Mouse (Mus musculus) cerebellum, adult 2 months (tissue): ENCODE measurements around the gene Rbm4. TPM values are rescaled to one million over a fixed set of nuclear protein-coding genes. Genes with fewer than 3 reads are reported as not detected.
A peak's percentile ranks its signal among the peaks of the same experiment; 100 is the strongest.
"Not testable (repeated sequence)": the region's sequence is repeated elsewhere in the genome, so short reads cannot be mapped to it uniquely, and the experiment has no call there.

Experiments
- DNase-seq, 2 experiments: peaks; one replicate each; pipeline ENCODE4 v3.0.0; 2021
- H3K27ac ChIP-seq: fragments of 200-500 bp; 2 replicates; pipeline ENCODE4 v1.5.1; 2012; ENCODE audit warnings: low read length, control low read depth, inconsistent platforms; ENCODE audit not compliant: insufficient read depth
- H3K27me3 ChIP-seq: fragments of 200-500 bp; 2 replicates; pipeline ENCODE4 v1.6.1; 2012; ENCODE audit warnings: inconsistent platforms, mild to moderate bottlenecking, low read length, moderate library complexity; ENCODE audit not compliant: control insufficient read depth, insufficient read depth
- H3K4me1 ChIP-seq: fragments of 200-500 bp; 2 replicates; pipeline ENCODE4 v1.6.1; 2011; ENCODE audit warnings: low read length; ENCODE audit not compliant: control insufficient read depth, insufficient read depth
- H3K4me3 ChIP-seq: fragments of 200-500 bp; replicated peaks from 2 replicates; pipeline ENCODE3; 2011; ENCODE audit warnings: mild to moderate bottlenecking, low read depth, low read length, control low read depth; ENCODE audit not compliant: insufficient read depth
- CTCF ChIP-seq: fragments of 200-500 bp; IDR thresholded peaks from 2 replicates; pipeline ENCODE4 v1.5.1; 2011; ENCODE audit warnings: low read depth, mild to moderate bottlenecking, control low read depth, low read length, moderate library complexity, borderline replicate concordance; ENCODE audit not compliant: insufficient read depth
- POLR2A ChIP-seq: fragments of 200-500 bp; IDR thresholded peaks from 2 replicates; pipeline ENCODE4 v1.6.1; 2011; ENCODE audit warnings: low read length, control low read depth, borderline replicate concordance; ENCODE audit not compliant: insufficient read depth
- WGBS: fragments of 180-500 bp; shearing (Covaris S2); methylation state at CpG from one replicate; pipeline ENCODE4 v1.1.7; 2018; 5-methylcytosine and 5-hydroxymethylcytosine counted together
- polyA plus RNA-seq: library from polyadenylated mRNA; depleted of rRNA; stranded (reverse); fragments of >200 nt; gene quantifications from 2 replicates; pipeline ENCODE4 v1.2.3, GENCODE M21; 2012

Rbm4 gene
- polyA plus RNA-seq, 1 experiment: 77.5 TPM

- DNase-seq: no peak
- Histone ChIP-seq H3K27me3 (no peaks in the 10 kb centered on the region), H3K4me3 (peak overlapping the region; percentile 67), H3K27ac (no peak overlapping the region), H3K4me1 (peaks cover 10% of the 10 kb centered on the region; the same call in 1 of the 2 replicates)
- TF ChIP-seq POLR2A (no peak), CTCF (no peak)
- WGBS: under 1% methylated on average over 16 of the region's 16 CpGs
Measured at GRCm38 (mm10) chr19:4793281-4793830, 345 bp downstream of the Rbm4 start.

GRCm38 (mm10) chr19:4786313-4786712 is 7.4 kb downstream of the Rbm4 start:
- H3K4me3 ChIP-seq: no peak overlapping the region
- DNase-seq: no peak
- H3K4me1 ChIP-seq: peaks cover 11% of the 10 kb centered on the region
- H3K27ac ChIP-seq: no peak overlapping the region
- no peak for TF ChIP-seq POLR2A
- TF ChIP-seq CTCF: no peak
- WGBS: 90% methylated on average over 2 of the region's 2 CpGs
- H3K27me3 ChIP-seq: no peaks in the 10 kb centered on the region

GRCm38 (mm10) chr19:4785206-4785605 is 8.5 kb downstream of the Rbm4 start:
- WGBS: 67% methylated on average over 7 of the region's 7 CpGs
- no peak overlapping the region for H3K4me3 ChIP-seq
- no peaks in the 10 kb centered on the region for H3K27me3 ChIP-seq
- H3K27ac ChIP-seq: no peak overlapping the region
- peaks cover 11% of the 10 kb centered on the region for H3K4me1 ChIP-seq
- peak in 1 of 2 experiments; percentile 6 for DNase-seq
- TF ChIP-seq CTCF (no peak), POLR2A (no peak)

GRCm38 (mm10) chr19:4782891-4783290 is 10.8 kb downstream of the Rbm4 start:
- no peak for DNase-seq
- no peak overlapping the region for H3K27ac ChIP-seq
- no peak for TF ChIP-seq CTCF
- no peak for TF ChIP-seq POLR2A
- H3K27me3 ChIP-seq: no peaks in the 10 kb centered on the region
- peaks cover 12% of the 10 kb centered on the region for H3K4me1 ChIP-seq
- 19% methylated on average over 2 of the region's 2 CpGs for WGBS
- no peak overlapping the region for H3K4me3 ChIP-seq

GRCm38 (mm10) chr19:4772785-4773184 is 20.9 kb downstream of the Rbm4 start:
- TF ChIP-seq POLR2A: no peak
- TF ChIP-seq CTCF: no peak
- WGBS: 82% methylated on average over 3 of the region's 3 CpGs
- Histone ChIP-seq H3K27me3 (no peaks in the 10 kb centered on the region), H3K4me3 (no peak overlapping the region), H3K27ac (no peak overlapping the region), H3K4me1 (peaks cover 2% of the 10 kb centered on the region; the same call in 1 of the 2 replicates)
- DNase-seq: no peak

- Histone ChIP-seq H3K27me3 (no peaks in the 10 kb centered on the region), H3K4me1 (no peaks in the 10 kb centered on the region), H3K27ac (no peak overlapping the region), H3K4me3 (no peak overlapping the region)
- TF ChIP-seq CTCF: no peak
- TF ChIP-seq POLR2A: no peak
- no peak for DNase-seq
- WGBS: 68% methylated on average over 8 of the region's 12 CpGs
Measured at GRCm38 (mm10) chr19:4767507-4768148, 26.1 kb downstream of the Rbm4 start.

GRCm38 (mm10) chr19:4762876-4763275 is 30.8 kb downstream of the Rbm4 start:
- Histone ChIP-seq H3K27ac (no peak overlapping the region), H3K4me3 (no peak overlapping the region), H3K4me1 (no peaks in the 10 kb centered on the region; the same call in 1 of the 2 replicates), H3K27me3 (no peaks in the 10 kb centered on the region)
- TF ChIP-seq CTCF (peak; percentile 46; the same call in 1 of the 2 replicates), POLR2A (no peak)
- DNase-seq: peak; percentile 65 to 75
- 3% methylated on average over 1 of the region's 1 CpGs for WGBS

GRCm38 (mm10) chr19:4760544-4760943 is 33.2 kb downstream of the Rbm4 start:
- DNase-seq, H3K4me3 ChIP-seq, H3K27ac ChIP-seq, H3K4me1 ChIP-seq, H3K27me3 ChIP-seq: not testable (repeated sequence)
- WGBS: 76% methylated on average over 8 of the region's 8 CpGs
